Mouse (Mus musculus): ENCODE measurements around the gene Negr1.

DNA sequence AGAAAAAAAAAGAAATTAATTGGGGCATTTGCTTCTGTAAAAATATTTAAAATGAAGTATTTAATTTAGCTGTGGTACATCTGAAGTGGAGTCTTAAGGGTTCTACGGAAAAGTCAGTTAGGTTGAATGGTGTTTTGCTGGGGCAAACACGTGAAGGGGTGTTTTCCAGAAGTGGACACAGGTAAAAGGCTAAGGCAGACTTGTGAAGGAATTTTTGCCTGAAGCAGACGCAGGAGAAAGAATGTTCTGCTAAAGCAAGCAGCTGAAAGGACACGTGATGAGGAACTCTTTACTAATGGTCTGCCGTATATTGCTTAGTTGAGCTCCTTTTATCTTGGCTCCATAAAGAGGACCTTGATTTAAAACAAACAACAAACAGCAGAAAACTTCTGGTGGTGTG, 148.6 kb downstream of the Negr1 start:
- TF ChIP-seq POLR2A (IDR thresholded peaks at IDR 0.05; ENCODE audit: insufficient read depth, low read length) = no peak
- no peak for TF ChIP-seq CTCF (IDR thresholded peaks at IDR 0.05; ENCODE audit: low read depth, low read length)

Measured in ES-Bruce4 (cell line).